Mouse (Mus musculus) CH12.LX (cell line): ENCODE measurements around the gene Gm20518. TPM values are rescaled to one million over a fixed set of nuclear protein-coding genes. Genes with fewer than 3 reads are reported as not detected.

Source experiments
- DNase-seq: peaks from one replicate; pipeline ENCODE4 v3.0.0-alpha.2; 2013; ENCODE audit errors: extremely low read depth
- H3K27ac ChIP-seq: 2 replicates; pipeline ENCODE4 v1.5.1; 2012; ENCODE audit warnings: low read depth, mild to moderate bottlenecking, control low read depth, moderate library complexity; ENCODE audit not compliant: insufficient read depth
- H3K27me3 ChIP-seq: replicated peaks from 2 replicates; pipeline ENCODE3; 2012; ENCODE audit warnings: inconsistent platforms
- H3K36me3 ChIP-seq, 2 experiments: replicated peaks in 1 of 2; 2 replicates each; pipeline versions ENCODE3 to v1.6.1; 2012; ENCODE audit warnings: inconsistent platforms in 1 of 2, low read length in 1 of 2, mild to moderate bottlenecking in 1 of 2, mixed read lengths in 1 of 2, moderate library complexity in 1 of 2; ENCODE audit not compliant: control insufficient read depth in 1 of 2, insufficient read depth in 1 of 2
- H3K4me1 ChIP-seq, 2 experiments: 2 replicates each; pipeline ENCODE4 v1.6.1; 2012; ENCODE audit warnings: inconsistent platforms in 1 of 2, moderate library complexity in 1 of 2; ENCODE audit not compliant: insufficient read depth in 2 of 2, control insufficient read depth in 1 of 2
- H3K4me2 ChIP-seq: 2 replicates; pipeline ENCODE4 v1.6.1; 2012; ENCODE audit warnings: low read depth, mild to moderate bottlenecking, control low read depth; ENCODE audit not compliant: poor library complexity, insufficient read depth, severe bottlenecking
- H3K4me3 ChIP-seq, 3 experiments: fragments of 150-350 bp in 1 of 3; sonication (generic) in 1 of 3; replicated peaks in 1 of 3; 2 replicates each; pipeline versions ENCODE3 to v1.5.1; 2011 to 2012; ENCODE audit warnings: low read depth in 2 of 3, low read length in 2 of 3, mild to moderate bottlenecking in 2 of 3, moderate library complexity in 2 of 3, control low read depth in 1 of 3, improper control_type of control experiment in 1 of 3, inconsistent platforms in 1 of 3, mixed read lengths in 1 of 3; ENCODE audit not compliant: poor library complexity in 1 of 3
- H3K79me2 ChIP-seq: replicated peaks from 2 replicates; pipeline ENCODE4 v1.6.1; 2012; ENCODE audit warnings: mild to moderate bottlenecking, moderate library complexity; ENCODE audit not compliant: control insufficient read depth, poor library complexity, insufficient read depth, severe bottlenecking; ENCODE audit errors: extremely low read depth
- H3K9ac ChIP-seq: 2 replicates; pipeline ENCODE4 v1.6.1; 2012; ENCODE audit warnings: low read depth, mild to moderate bottlenecking, control low read depth, moderate library complexity; ENCODE audit not compliant: insufficient read depth
- H3K9me3 ChIP-seq: replicated peaks from 2 replicates; pipeline ENCODE3; 2012; ENCODE audit warnings: low read length, inconsistent platforms, mixed read lengths
- CHD1 ChIP-seq: IDR thresholded peaks from 2 replicates; pipeline ENCODE4 v1.6.1; 2012; ENCODE audit warnings: low read depth, low read length, improper control_type of control experiment, inconsistent platforms
- E2F4 ChIP-seq: IDR thresholded peaks from 2 replicates; pipeline ENCODE4 v1.6.1; 2011; ENCODE audit warnings: low read depth, low read length, improper control_type of control experiment; ENCODE audit not compliant: insufficient replicate concordance
- ELF1 ChIP-seq: IDR thresholded peaks from 2 replicates; pipeline ENCODE4 v1.6.1; 2014; ENCODE audit warnings: low read depth, mild to moderate bottlenecking, inconsistent platforms, low read length, improper control_type of control experiment
- EP300 ChIP-seq: IDR thresholded peaks from 2 replicates; pipeline ENCODE4 v1.6.1; 2011; ENCODE audit warnings: low read length, improper control_type of control experiment
- ETS1 ChIP-seq: conservative IDR thresholded peaks from 2 replicates; pipeline ENCODE4 v1.6.1; 2012; ENCODE audit warnings: low read depth, mild to moderate bottlenecking, inconsistent platforms, low read length, improper control_type of control experiment, moderate library complexity
- GABPA ChIP-seq: IDR thresholded peaks from 2 replicates; pipeline ENCODE4 v1.6.1; 2012; ENCODE audit warnings: low read depth, low read length, improper control_type of control experiment, inconsistent platforms; ENCODE audit not compliant: insufficient replicate concordance
- IRF4 ChIP-seq: IDR thresholded peaks from 2 replicates; pipeline ENCODE4 v1.6.1; 2014; ENCODE audit warnings: low read depth, mild to moderate bottlenecking, inconsistent platforms, low read length, improper control_type of control experiment
- JUN ChIP-seq: IDR thresholded peaks from 2 replicates; pipeline ENCODE4 v1.6.1; 2011; ENCODE audit warnings: low read depth, mild to moderate bottlenecking, low read length, improper control_type of control experiment, moderate library complexity; ENCODE audit not compliant: insufficient read depth
- JUND ChIP-seq: conservative IDR thresholded peaks from 2 replicates; pipeline ENCODE4 v1.6.1; 2011; ENCODE audit warnings: low read depth, low read length, improper control_type of control experiment
- MAFK ChIP-seq: IDR thresholded peaks from 2 replicates; pipeline ENCODE4 v1.6.1; 2011; ENCODE audit warnings: low read length, improper control_type of control experiment; ENCODE audit not compliant: insufficient replicate concordance
- MAZ ChIP-seq: IDR thresholded peaks from 2 replicates; pipeline ENCODE4 v1.6.1; 2012; ENCODE audit warnings: low read depth, mild to moderate bottlenecking, inconsistent platforms, low read length, improper control_type of control experiment, moderate library complexity
- MXI1 ChIP-seq: IDR thresholded peaks from 2 replicates; pipeline ENCODE4 v1.6.1; 2011; ENCODE audit warnings: mild to moderate bottlenecking, low read depth, low read length, improper control_type of control experiment
- MYC ChIP-seq: IDR thresholded peaks from 2 replicates; pipeline ENCODE4 v1.6.1; 2011; ENCODE audit warnings: low read depth, mild to moderate bottlenecking, improper control_type of control experiment, low read length
- POLR2A ChIP-seq: IDR thresholded peaks from 2 replicates; pipeline ENCODE4 v1.6.1; 2011; ENCODE audit warnings: low read depth, mild to moderate bottlenecking, improper control_type of control experiment, low read length
- POLR2AphosphoS2 ChIP-seq: IDR thresholded peaks from 2 replicates; pipeline ENCODE4 v1.6.1; 2011; ENCODE audit warnings: low read depth, low read length, improper control_type of control experiment
- RAD21 ChIP-seq: IDR thresholded peaks from 2 replicates; pipeline ENCODE4 v1.6.1; 2011; ENCODE audit warnings: low read depth, mild to moderate bottlenecking, low read length, improper control_type of control experiment, moderate library complexity
- RCOR1 ChIP-seq: conservative IDR thresholded peaks from 2 replicates; pipeline ENCODE4 v1.6.1; 2012; ENCODE audit warnings: low read depth, mild to moderate bottlenecking, inconsistent platforms, low read length, improper control_type of control experiment
- SMC3 ChIP-seq: IDR thresholded peaks from 2 replicates; pipeline ENCODE4 v1.6.1; 2011; ENCODE audit warnings: low read depth, low read length, improper control_type of control experiment
- TBP ChIP-seq: conservative IDR thresholded peaks from 2 replicates; pipeline ENCODE4 v1.6.1; 2011; ENCODE audit warnings: low read depth, low read length, improper control_type of control experiment
- TCF12 ChIP-seq: IDR thresholded peaks from 2 replicates; pipeline ENCODE4 v1.6.1; 2014; ENCODE audit warnings: low read depth, mild to moderate bottlenecking, inconsistent platforms, low read length, improper control_type of control experiment
- UBTF ChIP-seq: IDR thresholded peaks from 2 replicates; pipeline ENCODE4 v1.6.1; 2012; ENCODE audit warnings: low read depth, mild to moderate bottlenecking, inconsistent platforms, low read length, improper control_type of control experiment, moderate library complexity
- USF1 ChIP-seq: IDR thresholded peaks from 2 replicates; pipeline ENCODE4 v1.6.1; 2014; ENCODE audit warnings: low read depth, mild to moderate bottlenecking, inconsistent platforms, low read length, improper control_type of control experiment
- USF2 ChIP-seq: conservative IDR thresholded peaks from 2 replicates; pipeline ENCODE4 v1.6.1; 2011; ENCODE audit warnings: low read depth, low read length, improper control_type of control experiment
- ZKSCAN1 ChIP-seq: IDR thresholded peaks from 2 replicates; pipeline ENCODE4 v1.6.1; 2012; ENCODE audit warnings: low read depth, inconsistent platforms, low read length, improper control_type of control experiment, borderline replicate concordance
- ZNF384 ChIP-seq: IDR thresholded peaks from 2 replicates; pipeline ENCODE4 v1.6.1; 2012; ENCODE audit warnings: low read depth, low read length, improper control_type of control experiment, inconsistent platforms
- dilution Hi-C: fragments of 300-500 bp; cut with MboI; formaldehyde crosslinking; loops from 2 replicates; pipeline ENCODE4 v1.14.3; 2020; ENCODE audit warnings: low sequenced_read_pairs; ENCODE audit not compliant: extremely low pct_unique_long_range_greater_than_20kb, extremely low pct_ligation_motif_present
- in situ Hi-C: fragments of 300-500 bp; cut with MboI; formaldehyde crosslinking; loops from 3 replicates; pipeline ENCODE4 v1.14.3; 2019; ENCODE audit warnings: low sequenced_read_pairs, low pct_ligation_motif_present, low pct_unique_long_range_greater_than_20kb, mixed read lengths
- polyA plus RNA-seq: library from polyadenylated mRNA; unstranded; fragments of >175 nt; gene quantifications from 2 replicates; pipeline ENCODE4 v1.2.1, GENCODE M21; 2012; ENCODE audit warnings: low read depth; ENCODE audit not compliant: insufficient read length
- total RNA-seq, 2 experiments: library from RNA; depleted of rRNA; stranded (reverse); fragments of 300-350 nt in 1 of 2; fragments of >200 nt in 1 of 2; gene quantifications; 2 replicates each; pipeline ENCODE4 v1.2.3; 2012 to 2014

The Gm20518 gene
- total and polyA plus RNA-seq, 3 experiments: 0.16 to 0.91 (median 0.21) TPM

GRCm38 (mm10) chr16:17830385-17831178, 60.9 kb downstream of the Gm20518 start:
- dilution Hi-C loops: no loop called here
- H3K27me3 ChIP-seq: peaks cover 6% of the 10 kb centered on the region

GRCm38 (mm10) chr16:17828867-17829266, 62.6 kb downstream of the Gm20518 start:
- DNase-seq: no peak
- H3K9ac ChIP-seq: no peak overlapping the region
- no peak overlapping the region for H3K4me2 ChIP-seq
- no peak for TF ChIP-seq POLR2AphosphoS2
- no peak for TF ChIP-seq GABPA
- no peak for TF ChIP-seq TBP
- TF ChIP-seq POLR2A: no peak
- no peak for TF ChIP-seq MAFK
- no peak for TF ChIP-seq ETS1
- no peak for TF ChIP-seq ELF1
- TF ChIP-seq MYC: no peak
- no peak for TF ChIP-seq SMC3
- TF ChIP-seq RAD21: no peak
- no peak for TF ChIP-seq TCF12
- TF ChIP-seq ZKSCAN1: no peak
- no peak for TF ChIP-seq E2F4
- no peak for TF ChIP-seq IRF4
- TF ChIP-seq, all 38 proteins: peak for 0
- Histone ChIP-seq H3K27ac (no peak overlapping the region), H3K4me1 (no peaks in the 10 kb centered on the region), H3K4me3 (no peak overlapping the region), H3K36me3 (no peaks in the 10 kb centered on the region), H3K27me3 (peaks cover 6% of the 10 kb centered on the region), H3K79me2 (no peaks in the 10 kb centered on the region), H3K9me3 (peaks cover 2% of the 10 kb centered on the region)
- in situ Hi-C loops: no loop called here
- dilution Hi-C loops: no loop called here

More at GRCm38 (mm10) chr16:17830385-17831178, 60.9 kb downstream of the Gm20518 start:
- no peak for DNase-seq
- Histone ChIP-seq H3K9ac (no peak overlapping the region), H3K4me1 (no peaks in the 10 kb centered on the region), H3K4me3 (no peak overlapping the region), H3K36me3 (no peaks in the 10 kb centered on the region), H3K27ac (no peak overlapping the region), H3K79me2 (no peaks in the 10 kb centered on the region), H3K4me2 (no peak overlapping the region), H3K9me3 (peaks cover 4% of the 10 kb centered on the region)
- TF ChIP-seq CHD1: no peak
- no peak for TF ChIP-seq ZKSCAN1
- TF ChIP-seq UBTF: no peak
- TF ChIP-seq JUND: no peak
- TF ChIP-seq TCF12: no peak
- no peak for TF ChIP-seq USF1
- no peak for TF ChIP-seq RAD21
- TF ChIP-seq MAZ: no peak
- no peak for TF ChIP-seq ETS1
- no peak for TF ChIP-seq MYC
- no peak for TF ChIP-seq USF2
- no peak for TF ChIP-seq ELF1
- TF ChIP-seq ZNF384: no peak
- no peak for TF ChIP-seq POLR2AphosphoS2
- TF ChIP-seq MXI1: no peak
- TF ChIP-seq TBP: no peak
- no peak for TF ChIP-seq EP300
- TF ChIP-seq RCOR1: no peak
- no peak for TF ChIP-seq JUN
- in situ Hi-C loops: no loop called here
